ENCODE assay signal across 8 mouse cellular contexts in the genomic region with DNA sequence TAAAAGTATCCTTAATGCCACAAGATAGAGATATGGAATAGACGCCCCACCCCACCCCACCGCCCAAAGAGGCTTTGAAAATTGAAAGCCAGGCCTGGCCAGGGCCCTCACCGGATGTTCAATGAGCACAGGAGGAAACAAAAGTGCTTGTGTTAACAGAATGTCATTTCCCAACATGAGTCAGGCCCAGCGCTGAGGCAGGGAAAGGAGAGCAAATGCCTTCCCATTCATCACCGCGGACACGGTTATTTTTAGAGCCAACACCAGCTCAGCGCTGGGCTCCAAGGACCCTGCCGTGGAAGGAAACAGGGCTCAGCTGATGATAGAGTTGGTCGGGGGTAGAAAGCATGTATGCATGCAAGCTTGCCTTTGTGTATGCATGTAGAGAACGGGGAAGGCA. TPM values are rescaled to one million over a fixed set of nuclear protein-coding genes. Genes with fewer than 3 reads are reported as not detected.
A peak's percentile ranks its signal among the peaks of the same experiment; 100 is the strongest.
DNase-seq lines count a peak whose midpoint lies in the region; ATAC-seq and TF ChIP-seq lines count a peak whose summit lies in the region.

No protein-coding gene starts in this region.

- intact Hi-C loops in heart, postnatal 10 days (cut with DNase I), result loop anchor here (2.0 to 5.0 kb wide), 2 partner anchors 31 to 40 kb away; no protein-coding TSS in a partner anchor

- no peak for ATAC-seq in monocyte, adult 5-6 weeks (replicated peaks; ENCODE audit: insufficient number of reproducible peaks, low FRiP score, low TSS enrichment, poor library complexity, severe bottlenecking)

- no peak for TF ChIP-seq CTCF in brain, embryonic 14.5 days (IDR thresholded peaks at IDR 0.05; ENCODE audit: borderline replicate concordance, extremely low read depth, insufficient read depth, insufficient read length)

- no peak for TF ChIP-seq POLR2A in brain, embryonic 14.5 days (IDR thresholded peaks at IDR 0.05; ENCODE audit: borderline replicate concordance, extremely low read depth, insufficient read depth, insufficient read length, poor library complexity, severe bottlenecking)

- DNase-seq in right cerebral cortex, postnatal 10 days (ENCODE audit: low spot score in 2 of 2), result peak; percentile 34 to 51
- no peak for DNase-seq in right cerebral cortex, postnatal 25 days
- peak; percentile 31 for DNase-seq in brain, embryonic 14.5 days (ENCODE audit: low read depth)
- DNase-seq in heart, postnatal 10 days, result peak; percentile 69 to 79
- peak; percentile 73 for DNase-seq in kidney, postnatal 10 days
- DNase-seq in mesoderm, embryonic 11.5 days (ENCODE audit: low read depth, low spot score), result peak; percentile 69
- no peak for DNase-seq in cerebellum, postnatal 4 days (ENCODE audit: low spot score in 2 of 2)

RNA-seq across cellular contexts. Expression of gene Lclat1, which starts 40.4 kb away (rescaled TPM):
- polyA plus RNA-seq in brain, embryonic 14.5 days (2012; rRNA removed), result 9.1 and 16.2 TPM in 2 replicates
- total RNA-seq in heart, postnatal 10 days (2021), result 100 to 1,000 TPM; 139 to 218 TPM
- 6.3 to 7.8 TPM (median 7.7 TPM) in 3 replicates for total RNA-seq in monocyte, adult 5-6 weeks (2017)

Comparison
In these comparisons a context has a peak if more than half of its experiments do, and no peak if none do; other contexts are left out.
1. DNase-seq: peak in right cerebral cortex, postnatal 10 days (2 of 2), brain, embryonic 14.5 days (single experiment), heart, postnatal 10 days (2 of 2), kidney, postnatal 10 days (single experiment) and mesoderm, embryonic 11.5 days (single experiment); none in right cerebral cortex, postnatal 25 days (single experiment) and cerebellum, postnatal 4 days (0 of 2).
2. RNA of gene Lclat1, which starts 40.4 kb away (total RNA-seq): 139 to 218 TPM in heart, postnatal 10 days; 6.3 to 7.8 TPM in monocyte, adult 5-6 weeks; every median in the first group is over 10 times any median in the second.